Mouse (Mus musculus) MEL (cell line): ENCODE data around the gene Vwa8. TPM values are rescaled to one million over a fixed set of nuclear protein-coding genes. Genes with fewer than 3 reads are reported as not detected.

Source experiments
- DNase-seq: peaks from one replicate; pipeline ENCODE4 v3.0.0; 2011; ENCODE audit warnings: low read depth, low spot score
- H3K27ac ChIP-seq: 2 replicates; pipeline ENCODE4 v1.5.1; 2012; ENCODE audit warnings: low read depth, mild to moderate bottlenecking, control low read depth, low read length, moderate library complexity; ENCODE audit not compliant: control insufficient read depth
- H3K27me3 ChIP-seq, 2 experiments: fragments of 150-350 bp in 1 of 2; sonication (generic) in 1 of 2; 2 replicates each; pipeline ENCODE4 v1.6.1; 2012; ENCODE audit warnings: low read length in 2 of 2, mild to moderate bottlenecking in 2 of 2, improper control_type of control experiment in 1 of 2, moderate library complexity in 1 of 2; ENCODE audit not compliant: insufficient read depth in 2 of 2, control insufficient read depth in 1 of 2
- H3K36me3 ChIP-seq, 2 experiments: 2 replicates each; pipeline ENCODE4 v1.6.1; 2012 to 2014; ENCODE audit warnings: low read length in 2 of 2, improper control_type of control experiment in 1 of 2, inconsistent platforms in 1 of 2, mild to moderate bottlenecking in 1 of 2; ENCODE audit not compliant: insufficient read depth in 2 of 2, control insufficient read depth in 1 of 2
- H3K4me1 ChIP-seq, 2 experiments: fragments of 150-350 bp in 1 of 2; sonication (generic) in 1 of 2; 2 replicates each; pipeline ENCODE4 v1.6.1; 2012; ENCODE audit warnings: low read length in 2 of 2, improper control_type of control experiment in 1 of 2, mild to moderate bottlenecking in 1 of 2; ENCODE audit not compliant: insufficient read depth in 2 of 2, control insufficient read depth in 1 of 2
- H3K4me3 ChIP-seq, 2 experiments: fragments of 150-350 bp in 1 of 2; sonication (generic) in 1 of 2; 2 replicates each; pipeline ENCODE4 v1.5.1; 2012; ENCODE audit warnings: low read depth in 2 of 2, low read length in 2 of 2, mild to moderate bottlenecking in 2 of 2, moderate library complexity in 2 of 2, control low read depth in 1 of 2, improper control_type of control experiment in 1 of 2; ENCODE audit not compliant: control insufficient read depth in 1 of 2, insufficient read depth in 1 of 2
- H3K79me2 ChIP-seq: 2 replicates; pipeline ENCODE4 v1.6.1; 2012; ENCODE audit warnings: mild to moderate bottlenecking, low read length, moderate library complexity; ENCODE audit not compliant: control insufficient read depth, poor library complexity, insufficient read depth
- H3K9ac ChIP-seq: 2 replicates; pipeline ENCODE4 v1.6.1; 2012; ENCODE audit warnings: low read depth, mild to moderate bottlenecking, control low read depth, low read length, moderate library complexity; ENCODE audit not compliant: control insufficient read depth, poor library complexity, severe bottlenecking
- H3K9me3 ChIP-seq: fragments of 150-350 bp; sonication (generic); replicated peaks from 2 replicates; pipeline ENCODE4 v1.6.1; 2012; ENCODE audit warnings: mild to moderate bottlenecking, low read length, improper control_type of control experiment, moderate library complexity; ENCODE audit not compliant: insufficient read depth
- BHLHE40 ChIP-seq: IDR thresholded peaks from 2 replicates; pipeline ENCODE4 v1.6.1; 2012; ENCODE audit warnings: low read depth, mild to moderate bottlenecking, inconsistent platforms, low read length, improper control_type of control experiment, borderline replicate concordance
- CHD1 ChIP-seq: IDR thresholded peaks from 2 replicates; pipeline ENCODE4 v1.6.1; 2012; ENCODE audit warnings: low read depth, mild to moderate bottlenecking, inconsistent platforms, low read length, improper control_type of control experiment
- CHD2 ChIP-seq: IDR thresholded peaks from 2 replicates; pipeline ENCODE4 v1.6.1; 2011; ENCODE audit warnings: low read length, improper control_type of control experiment
- CTCF ChIP-seq, 3 experiments: IDR thresholded peaks in 2 of 3; conservative IDR thresholded peaks in 1 of 3; 2 replicates each; pipeline ENCODE4 v1.5.1; 2011 to 2012; ENCODE audit warnings: low read length in 3 of 3, low read depth in 2 of 3, mild to moderate bottlenecking in 2 of 3, improper control_type of control experiment in 1 of 3, inconsistent platforms in 1 of 3, mixed read lengths in 1 of 3, moderate library complexity in 1 of 3; ENCODE audit not compliant: control insufficient read depth in 1 of 3, insufficient read depth in 1 of 3, poor library complexity in 1 of 3, severe bottlenecking in 1 of 3
- E2F4 ChIP-seq: IDR thresholded peaks from 2 replicates; pipeline ENCODE4 v1.6.1; 2011; ENCODE audit warnings: low read depth, low read length, improper control_type of control experiment, borderline replicate concordance
- ELF1 ChIP-seq: IDR thresholded peaks from 2 replicates; pipeline ENCODE4 v1.6.1; 2014; ENCODE audit warnings: low read depth, mild to moderate bottlenecking, inconsistent platforms, low read length, improper control_type of control experiment, moderate library complexity
- EP300 ChIP-seq, 2 experiments: IDR thresholded peaks; 2 replicates each; pipeline ENCODE4 v1.6.1; 2011; ENCODE audit warnings: improper control_type of control experiment in 2 of 2, low read length in 2 of 2, low read depth in 1 of 2, mild to moderate bottlenecking in 1 of 2
- KAT2A ChIP-seq: conservative IDR thresholded peaks from 2 replicates; pipeline ENCODE4 v1.6.1; 2012; ENCODE audit warnings: low read depth, low read length, improper control_type of control experiment, inconsistent platforms
- MAFK ChIP-seq: IDR thresholded peaks from 2 replicates; pipeline ENCODE4 v1.6.1; 2011; ENCODE audit warnings: low read depth, mild to moderate bottlenecking, low read length, improper control_type of control experiment, borderline replicate concordance
- MAZ ChIP-seq: IDR thresholded peaks from 2 replicates; pipeline ENCODE4 v1.6.1; 2012; ENCODE audit warnings: low read depth, mild to moderate bottlenecking, inconsistent platforms, low read length, improper control_type of control experiment
- MEF2A ChIP-seq: IDR thresholded peaks from 2 replicates; pipeline ENCODE4 v1.6.1; 2014; ENCODE audit warnings: low read depth, mild to moderate bottlenecking, inconsistent platforms, low read length, improper control_type of control experiment; ENCODE audit not compliant: poor library complexity, insufficient replicate concordance, severe bottlenecking; ENCODE audit errors: extremely low read depth
- MYB ChIP-seq: IDR thresholded peaks from 2 replicates; pipeline ENCODE4 v1.6.1; 2011; ENCODE audit warnings: mild to moderate bottlenecking, low read depth, low read length, improper control_type of control experiment
- MYC ChIP-seq: IDR thresholded peaks from 2 replicates; pipeline ENCODE4 v1.6.1; 2011; ENCODE audit warnings: low read depth, mild to moderate bottlenecking, low read length, improper control_type of control experiment, moderate library complexity
- POLR2A ChIP-seq, 2 experiments: IDR thresholded peaks; 2 replicates each; pipeline ENCODE4 v1.6.1; 2011 to 2012; ENCODE audit warnings: low read length in 2 of 2, mild to moderate bottlenecking in 2 of 2, control low read depth in 1 of 2, improper control_type of control experiment in 1 of 2, low read depth in 1 of 2, moderate library complexity in 1 of 2; ENCODE audit not compliant: control insufficient read depth in 1 of 2, insufficient read depth in 1 of 2, poor library complexity in 1 of 2
- POLR2AphosphoS2 ChIP-seq: IDR thresholded peaks from 2 replicates; pipeline ENCODE4 v1.6.1; 2011; ENCODE audit warnings: low read length, improper control_type of control experiment
- POLR2AphosphoS5 ChIP-seq: IDR thresholded peaks from 2 replicates; pipeline ENCODE4 v1.6.1; 2012; ENCODE audit warnings: low read depth, borderline replicate concordance, mild to moderate bottlenecking, inconsistent platforms, low read length, moderate library complexity, mixed read lengths
- RCOR1 ChIP-seq: IDR thresholded peaks from 2 replicates; pipeline ENCODE4 v1.6.1; 2012; ENCODE audit warnings: low read depth, mild to moderate bottlenecking, inconsistent platforms, low read length, improper control_type of control experiment
- SIN3A ChIP-seq: IDR thresholded peaks from 2 replicates; pipeline ENCODE4 v1.6.1; 2012; ENCODE audit warnings: low read length, improper control_type of control experiment, inconsistent platforms
- SMC3 ChIP-seq: IDR thresholded peaks from 2 replicates; pipeline ENCODE4 v1.6.1; 2011; ENCODE audit warnings: low read depth, low read length, improper control_type of control experiment
- USF1 ChIP-seq: IDR thresholded peaks from 2 replicates; pipeline ENCODE4 v1.6.1; 2014; ENCODE audit warnings: low read depth, mild to moderate bottlenecking, inconsistent platforms, low read length, improper control_type of control experiment, moderate library complexity
- USF2 ChIP-seq, 2 experiments: IDR thresholded peaks; 2 replicates each; pipeline ENCODE4 v1.6.1; 2011 to 2012; ENCODE audit warnings: improper control_type of control experiment in 2 of 2, low read length in 2 of 2, borderline replicate concordance in 1 of 2, inconsistent platforms in 1 of 2, low read depth in 1 of 2, mild to moderate bottlenecking in 1 of 2; ENCODE audit not compliant: insufficient read depth in 1 of 2
- ZC3H11A ChIP-seq: IDR thresholded peaks from 2 replicates; pipeline ENCODE4 v1.6.1; 2012; ENCODE audit warnings: low read depth, mild to moderate bottlenecking, inconsistent platforms, low read length, improper control_type of control experiment
- ZNF384 ChIP-seq: IDR thresholded peaks from 2 replicates; pipeline ENCODE4 v1.6.1; 2012; ENCODE audit warnings: low read depth, mild to moderate bottlenecking, inconsistent platforms, low read length, improper control_type of control experiment
- polyA plus RNA-seq, 2 experiments: library from polyadenylated mRNA; stranded (reverse) in 1 of 2; unstranded in 1 of 2; fragments of >175 nt in 1 of 2; fragments of >200 nt in 1 of 2; gene quantifications; 2 replicates each; pipeline versions ENCODE4 v1.2.1 to v1.2.4; 2012; ENCODE audit warnings: low replicate concordance in 2 of 2, low read depth in 1 of 2; ENCODE audit not compliant: insufficient read length in 2 of 2, insufficient read depth in 1 of 2, missing spikeins in 1 of 2
- total RNA-seq: library from RNA; depleted of rRNA; stranded (reverse); fragments of 300-350 nt; gene quantifications from 2 replicates; pipeline ENCODE4 v1.2.3, GENCODE M21; 2012

The Vwa8 gene
- total and polyA plus RNA-seq, 3 experiments = 12.4 to 19.6 TPM; not detected in 1

DNA sequence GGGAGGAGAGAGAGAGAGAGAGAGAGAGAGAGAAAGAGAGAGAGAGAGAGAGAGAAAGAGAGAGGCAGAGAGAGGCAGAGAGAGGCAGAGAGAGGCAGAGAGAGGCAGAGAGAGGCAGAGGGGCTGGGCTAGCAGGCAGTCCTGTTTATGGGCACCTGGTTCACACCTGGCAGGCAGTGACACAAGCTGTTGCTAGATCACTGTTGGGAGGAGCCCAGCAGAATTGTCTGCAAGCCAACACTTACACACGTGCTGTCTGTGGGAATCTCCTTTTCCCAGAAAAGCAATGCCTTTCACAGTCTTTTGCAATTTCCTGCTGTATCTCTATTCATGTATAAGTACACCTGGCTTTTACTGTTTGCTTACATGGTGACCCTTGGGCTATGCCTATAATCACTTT is 260.5 kb downstream of the Vwa8 start:
- Histone ChIP-seq H3K36me3 (no peaks in the 10 kb centered on the region), H3K79me2 (no peaks in the 10 kb centered on the region), H3K27me3 (no peaks in the 10 kb centered on the region), H3K9me3 (no peaks in the 10 kb centered on the region), H3K4me3 (no peak overlapping the region), H3K27ac (no peak overlapping the region), H3K9ac (no peak overlapping the region), H3K4me1 (no peaks in the 10 kb centered on the region)
- TF ChIP-seq SMC3 (no peak), USF1 (no peak), POLR2AphosphoS2 (no peak), MYC (no peak), MYB (no peak), CHD2 (no peak), POLR2A (IDR thresholded peaks at IDR 0.05; ENCODE audit: control insufficient read depth in 1 of 2, insufficient read depth in 1 of 2, low read depth in 1 of 2, low read length in 2 of 2, poor library complexity in 1 of 2) (no peak), CHD1 (no peak), RCOR1 (no peak), ZC3H11A (no peak), E2F4 (no peak), MEF2A (no peak), EP300 (IDR thresholded peaks at IDR 0.05; ENCODE audit: low read depth in 1 of 2, low read length in 2 of 2) (no peak), USF2 (IDR thresholded peaks at IDR 0.05; ENCODE audit: borderline replicate concordance in 1 of 2, insufficient read depth in 1 of 2, low read depth in 1 of 2, low read length in 2 of 2) (no peak), CTCF (IDR thresholded peaks at IDR 0.05 in 2 of 3, conservative IDR thresholded peaks at IDR 0.05 in 1 of 3; ENCODE audit: control insufficient read depth in 1 of 3, insufficient read depth in 1 of 3, low read depth in 2 of 3, low read length in 3 of 3, poor library complexity in 1 of 3, severe bottlenecking in 1 of 3) (no peak), MAFK (no peak), POLR2AphosphoS5 (no peak)
- no peak for DNase-seq

DNA sequence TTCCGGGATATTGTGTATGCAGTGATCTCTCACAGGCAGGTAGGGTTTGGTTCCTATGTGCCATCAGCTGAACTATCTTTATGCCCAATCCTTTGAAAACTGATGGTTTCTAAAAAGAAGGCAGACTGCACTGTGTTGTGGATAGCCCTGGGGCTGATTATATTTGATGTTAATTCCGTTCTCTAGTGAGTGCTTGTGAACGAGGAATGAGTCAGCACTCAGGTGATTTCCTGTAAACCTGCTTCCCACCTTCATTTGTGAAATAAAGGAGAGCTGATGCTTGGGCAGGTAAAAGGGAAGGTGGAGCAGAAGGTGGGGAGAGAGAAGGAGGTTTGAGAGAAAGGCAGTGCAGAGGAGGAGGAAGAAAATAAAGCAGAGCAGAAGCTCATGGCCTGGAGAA is 261.2 kb downstream of the Vwa8 start:
- Histone ChIP-seq H3K4me1 (no peaks in the 10 kb centered on the region), H3K4me3 (no peak overlapping the region), H3K79me2 (no peaks in the 10 kb centered on the region), H3K9ac (no peak overlapping the region), H3K9me3 (no peaks in the 10 kb centered on the region), H3K36me3 (no peaks in the 10 kb centered on the region)
- no peak for DNase-seq
- no peak for TF ChIP-seq MYC
- no peak for TF ChIP-seq EP300 (IDR thresholded peaks at IDR 0.05; ENCODE audit: low read depth in 1 of 2, low read length in 2 of 2)
- TF ChIP-seq CTCF (IDR thresholded peaks at IDR 0.05 in 2 of 3, conservative IDR thresholded peaks at IDR 0.05 in 1 of 3; ENCODE audit: control insufficient read depth in 1 of 3, insufficient read depth in 1 of 3, low read depth in 2 of 3, low read length in 3 of 3, poor library complexity in 1 of 3, severe bottlenecking in 1 of 3) = no peak
- TF ChIP-seq ELF1 = no peak
- no peak for TF ChIP-seq MAZ
- TF ChIP-seq BHLHE40 = no peak
- no peak for TF ChIP-seq POLR2AphosphoS2
- TF ChIP-seq RCOR1 = no peak
- no peak for TF ChIP-seq USF2 (IDR thresholded peaks at IDR 0.05; ENCODE audit: borderline replicate concordance in 1 of 2, insufficient read depth in 1 of 2, low read depth in 1 of 2, low read length in 2 of 2)
- no peak for TF ChIP-seq MAFK
- TF ChIP-seq ZNF384 = no peak
- no peak for TF ChIP-seq SMC3
- no peak for TF ChIP-seq KAT2A
- TF ChIP-seq SIN3A = no peak
- TF ChIP-seq, all 39 proteins: peak for 0
- Histone ChIP-seq H3K27ac (no peak overlapping the region), H3K27me3 (no peaks in the 10 kb centered on the region)
